Mouse (Mus musculus) heart, embryonic 16.5 days (tissue): ENCODE measurements around the gene Emc4. TPM values are rescaled to one million over a fixed set of nuclear protein-coding genes. Genes with fewer than 3 reads are reported as not detected.

ENCODE experiments used
- ATAC-seq: fragments of 200-750 bp; cut with Nextera tagmentation; replicated peaks from 2 replicates; pipeline ENCODE4 v1.8.0; 2017; ENCODE audit warnings: moderate number of reproducible peaks; ENCODE audit not compliant: insufficient read depth, low FRiP score; ENCODE audit errors: extremely low read depth
- H3K27ac ChIP-seq: fragments of 300-500 bp; sonication (generic); 2 replicates; pipeline ENCODE4 v1.5.1; 2014; ENCODE audit warnings: mild to moderate bottlenecking, low read length, control low read depth, moderate library complexity
- H3K27me3 ChIP-seq: fragments of 300-500 bp; sonication (generic); 2 replicates; pipeline ENCODE4 v1.6.1; 2014; ENCODE audit warnings: low read length, mixed read lengths; ENCODE audit not compliant: control insufficient read depth, insufficient read depth
- H3K36me3 ChIP-seq: fragments of 300-500 bp; sonication (generic); 2 replicates; pipeline ENCODE4 v1.6.1; 2014; ENCODE audit not compliant: control insufficient read depth, insufficient read depth
- H3K4me1 ChIP-seq: fragments of 300-500 bp; sonication (generic); 2 replicates; pipeline ENCODE4 v1.6.1; 2014; ENCODE audit warnings: low read length, mixed read lengths; ENCODE audit not compliant: control insufficient read depth, insufficient read depth
- H3K4me2 ChIP-seq: fragments of 300-500 bp; sonication (generic); 2 replicates; pipeline ENCODE4 v1.6.1; 2014; ENCODE audit warnings: low read depth, mild to moderate bottlenecking, control low read depth, low read length
- H3K4me3 ChIP-seq: fragments of 300-500 bp; sonication (generic); 2 replicates; pipeline ENCODE4 v1.5.1; 2014; ENCODE audit warnings: mild to moderate bottlenecking, control low read depth, low read length
- H3K9ac ChIP-seq: fragments of 300-500 bp; sonication (generic); 2 replicates; pipeline ENCODE4 v1.6.1; 2014; ENCODE audit warnings: low read length, control low read depth
- H3K9me3 ChIP-seq: fragments of 300-500 bp; sonication (generic); replicated peaks from 2 replicates; pipeline ENCODE4 v1.6.1; 2016; ENCODE audit warnings: low read length; ENCODE audit not compliant: control insufficient read depth
- WGBS: fragments of 180-500 bp; shearing (Covaris S2); extraction: QIAGEN DNeasy Blood & Tissue Kit; methylation state at CpG from one replicate; pipeline ENCODE4 v1.1.7; 2014; 5-methylcytosine and 5-hydroxymethylcytosine counted together
- polyA plus RNA-seq: library from polyadenylated mRNA; unstranded; fragments of >200 nt; fragmentation: Nextera tagmentation; extraction: Ambion mirVana; gene quantifications from 2 replicates; pipeline ENCODE4 v1.2.1, GENCODE M21; 2015

Emc4 gene
- polyA plus RNA-seq = 98.0 and 98.5 TPM in 2 replicates

- Histone ChIP-seq H3K27me3 (no peaks in the 10 kb centered on the region), H3K9ac (peak within 1 kb of the TSS; percentile 91), H3K36me3 (peaks cover 14% of the 10 kb centered on the region), H3K27ac (peak within 1 kb of the TSS; percentile 90), H3K4me3 (peak within 1 kb of the TSS; percentile 96), H3K4me2 (peak within 1 kb of the TSS; percentile 92), H3K4me1 (peaks cover 10% of the 10 kb centered on the region), H3K9me3 (no peaks in the 10 kb centered on the region)
- WGBS = 1% methylated on average over 46 of the region's 46 CpGs
- ATAC-seq = peak; percentile 72
Measured at GRCm38 (mm10) chr2:112367726-112368673, at the start of gene Emc4. TSS of gene Emc4 (minus strand) at chr2:112368027.

GRCm38 (mm10) chr2:112407030-112407429 is 39.2 kb upstream of the Emc4 start:
- no peak overlapping the region for H3K4me2 ChIP-seq
- H3K9me3 ChIP-seq = no peaks in the 10 kb centered on the region
- ATAC-seq = no peak
- no peaks in the 10 kb centered on the region for H3K27me3 ChIP-seq
- no peak overlapping the region for H3K9ac ChIP-seq
- WGBS = 83% methylated on average over 3 of the region's 3 CpGs
- no peak overlapping the region for H3K4me3 ChIP-seq
- no peaks in the 10 kb centered on the region for H3K4me1 ChIP-seq
- peaks cover 24% of the 10 kb centered on the region for H3K36me3 ChIP-seq
- no peak overlapping the region for H3K27ac ChIP-seq

GRCm38 (mm10) chr2:112396649-112397048 is 28.8 kb upstream of the Emc4 start:
- no peak for ATAC-seq
- Histone ChIP-seq H3K9me3 (no peaks in the 10 kb centered on the region), H3K36me3 (no peaks in the 10 kb centered on the region), H3K4me1 (peaks cover 6% of the 10 kb centered on the region), H3K27me3 (no peaks in the 10 kb centered on the region), H3K9ac (no peak overlapping the region), H3K27ac (no peak overlapping the region), H3K4me3 (no peak overlapping the region), H3K4me2 (no peak overlapping the region)
- 50% methylated on average over 1 of the region's 1 CpGs for whole genome bisulfite sequencing

- H3K4me2 ChIP-seq = no peak overlapping the region
- H3K4me3 ChIP-seq = no peak overlapping the region
- no peaks in the 10 kb centered on the region for H3K27me3 ChIP-seq
- no peak overlapping the region for H3K27ac ChIP-seq
- H3K9me3 ChIP-seq = no peaks in the 10 kb centered on the region
- ATAC-seq = no peak
- H3K4me1 ChIP-seq = peaks cover 14% of the 10 kb centered on the region
- H3K9ac ChIP-seq = no peak overlapping the region
- H3K36me3 ChIP-seq = no peaks in the 10 kb centered on the region
Measured at GRCm38 (mm10) chr2:112393958-112394357, 26.1 kb upstream of the Emc4 start.

- WGBS = 83% methylated on average over 1 of the region's 1 CpGs
- H3K9me3 ChIP-seq = no peaks in the 10 kb centered on the region
- H3K36me3 ChIP-seq = no peaks in the 10 kb centered on the region
- no peak overlapping the region for H3K9ac ChIP-seq
- H3K4me3 ChIP-seq = no peak overlapping the region
- H3K27ac ChIP-seq = no peak overlapping the region
- ATAC-seq = no peak
- no peak overlapping the region for H3K4me2 ChIP-seq
- H3K4me1 ChIP-seq = peaks cover 11% of the 10 kb centered on the region
- no peaks in the 10 kb centered on the region for H3K27me3 ChIP-seq
Measured at GRCm38 (mm10) chr2:112392689-112393088, 24.9 kb upstream of the Emc4 start.

GRCm38 (mm10) chr2:112391346-112392000 is 23.6 kb upstream of the Emc4 start:
- Histone ChIP-seq H3K4me1 (peaks cover 8% of the 10 kb centered on the region), H3K9ac (no peak overlapping the region), H3K36me3 (no peaks in the 10 kb centered on the region), H3K4me3 (no peak overlapping the region), H3K4me2 (no peak overlapping the region), H3K9me3 (no peaks in the 10 kb centered on the region), H3K27me3 (no peaks in the 10 kb centered on the region), H3K27ac (0 out of 2 replicates have a peak overlapping the region, but pooled peaks have one; percentile 18)
- 80% methylated on average over 4 of the region's 4 CpGs for WGBS
- no peak for ATAC-seq

GRCm38 (mm10) chr2:112390843-112391242 is 23.0 kb upstream of the Emc4 start:
- ATAC-seq = no peak
- Histone ChIP-seq H3K4me1 (peaks cover 8% of the 10 kb centered on the region), H3K36me3 (no peaks in the 10 kb centered on the region), H3K27ac (no peak overlapping the region), H3K9me3 (no peaks in the 10 kb centered on the region), H3K27me3 (no peaks in the 10 kb centered on the region), H3K4me3 (no peak overlapping the region), H3K4me2 (no peak overlapping the region), H3K9ac (no peak overlapping the region)
- 90% methylated on average over 5 of the region's 5 CpGs for WGBS

GRCm38 (mm10) chr2:112381219-112381618 is 13.4 kb upstream of the Emc4 start:
- ATAC-seq = no peak
- H3K4me1 ChIP-seq = peaks cover 12% of the 10 kb centered on the region
- no peak overlapping the region for H3K4me2 ChIP-seq
- no peak overlapping the region for H3K4me3 ChIP-seq
- H3K9ac ChIP-seq = no peak overlapping the region
- no peaks in the 10 kb centered on the region for H3K36me3 ChIP-seq
- H3K27me3 ChIP-seq = no peaks in the 10 kb centered on the region
- no peaks in the 10 kb centered on the region for H3K9me3 ChIP-seq
- WGBS = 95% methylated on average over 1 of the region's 1 CpGs
- no peak overlapping the region for H3K27ac ChIP-seq

- Histone ChIP-seq H3K4me1 (peaks cover 12% of the 10 kb centered on the region), H3K27ac (no peak overlapping the region), H3K36me3 (no peaks in the 10 kb centered on the region), H3K9me3 (no peaks in the 10 kb centered on the region), H3K9ac (peak overlapping the region; percentile 95), H3K27me3 (no peaks in the 10 kb centered on the region), H3K4me3 (peak overlapping the region; percentile 86), H3K4me2 (peak overlapping the region; percentile 81)
- WGBS = 39% methylated on average over 8 of the region's 8 CpGs
- ATAC-seq = no peak
Measured at GRCm38 (mm10) chr2:112380131-112380530, 12.3 kb upstream of the Emc4 start.
